Mouse (Mus musculus): ENCODE data around the gene Limch1. TPM values are rescaled to one million over a fixed set of nuclear protein-coding genes. Genes with fewer than 3 reads are reported as not detected.

Limch1 gene
- total and polyA plus RNA-seq, 3 experiments: 0.33 TPM; not detected in 2

DNA sequence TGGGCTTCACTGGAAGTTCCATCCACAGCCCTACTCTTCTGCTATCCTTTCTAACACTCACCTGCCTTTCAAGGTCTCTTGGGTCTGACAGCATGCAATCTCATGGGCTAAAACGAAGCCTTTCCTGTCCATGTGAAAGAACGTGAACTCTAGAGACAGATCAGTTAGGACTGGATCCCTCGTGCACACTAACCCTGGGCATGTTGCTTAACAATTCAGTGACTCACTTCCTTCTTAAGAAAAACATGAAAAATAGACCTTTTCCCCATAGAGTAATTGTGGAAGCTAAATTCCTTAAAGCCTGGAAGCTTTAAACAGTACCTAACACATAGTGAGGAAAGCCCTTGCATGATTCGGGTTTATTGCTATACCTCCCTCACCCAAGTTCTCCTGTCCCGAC, 345.2 kb downstream of the Limch1 start:
- H3K9me3 ChIP-seq (replicated peaks): peaks cover 43% of the 10 kb centered on the region
- H3K4me3 ChIP-seq (ENCODE audit: low read depth, low read length): no peak overlapping the region
- H3K4me1 ChIP-seq (ENCODE audit: insufficient read depth, low read depth, low read length): no peaks in the 10 kb centered on the region
- H3K36me3 ChIP-seq (replicated peaks): no peaks in the 10 kb centered on the region
- H3K27me3 ChIP-seq (ENCODE audit: insufficient read depth, low read length): no peaks in the 10 kb centered on the region
- TF ChIP-seq CTCF (IDR thresholded peaks at IDR 0.05; ENCODE audit: low read depth, low read length): no peak
- TF ChIP-seq GATA2 (IDR thresholded peaks at IDR 0.05; ENCODE audit: borderline replicate concordance, low read depth, low read length): no peak
- TF ChIP-seq GATA1 (IDR thresholded peaks at IDR 0.05; ENCODE audit: borderline replicate concordance, low read length): no peak
- TF ChIP-seq TAL1 (conservative IDR thresholded peaks at IDR 0.05; ENCODE audit: low read depth, low read length): no peak
- TF ChIP-seq POLR2AphosphoS5 (IDR thresholded peaks at IDR 0.05; ENCODE audit: insufficient replicate concordance, low read depth, low read length): no peak
- ATAC-seq (ENCODE audit: extremely low read depth, insufficient number of reproducible peaks, low FRiP score, poor library complexity, severe bottlenecking) (no peak), DNase-seq (ENCODE audit: low spot score) (no peak)

DNA sequence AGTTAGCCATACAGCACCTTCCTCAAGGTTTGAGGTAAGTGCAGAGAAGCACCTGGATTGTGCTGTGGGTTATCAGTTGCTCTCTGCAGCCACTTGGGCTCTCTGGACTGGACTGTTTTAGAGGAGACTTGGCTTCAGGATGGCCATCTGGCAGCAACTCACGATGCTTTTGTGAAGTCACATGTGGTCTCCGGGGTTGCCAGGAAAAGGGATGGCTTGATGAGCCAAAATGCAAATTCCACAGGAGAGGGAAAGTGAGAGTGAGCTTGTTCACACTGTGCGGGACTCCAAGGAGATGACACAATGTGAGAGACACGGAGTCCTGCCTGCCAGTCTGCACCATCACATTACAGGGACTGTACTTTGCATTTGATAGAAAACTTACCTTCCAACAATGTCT, 346.1 kb downstream of the Limch1 start:
- ATAC-seq (ENCODE audit: extremely low read depth, insufficient number of reproducible peaks, low FRiP score, poor library complexity, severe bottlenecking) (no peak), DNase-seq (ENCODE audit: low spot score) (no peak)
- Histone ChIP-seq H3K27me3 (ENCODE audit: insufficient read depth, low read length) (no peaks in the 10 kb centered on the region), H3K4me3 (ENCODE audit: low read depth, low read length) (no peak overlapping the region), H3K36me3 (replicated peaks) (no peaks in the 10 kb centered on the region), H3K9me3 (replicated peaks) (peaks cover 49% of the 10 kb centered on the region), H3K4me1 (ENCODE audit: insufficient read depth, low read depth, low read length) (no peaks in the 10 kb centered on the region)
- no peak for TF ChIP-seq CTCF (IDR thresholded peaks at IDR 0.05; ENCODE audit: low read depth, low read length)

DNA sequence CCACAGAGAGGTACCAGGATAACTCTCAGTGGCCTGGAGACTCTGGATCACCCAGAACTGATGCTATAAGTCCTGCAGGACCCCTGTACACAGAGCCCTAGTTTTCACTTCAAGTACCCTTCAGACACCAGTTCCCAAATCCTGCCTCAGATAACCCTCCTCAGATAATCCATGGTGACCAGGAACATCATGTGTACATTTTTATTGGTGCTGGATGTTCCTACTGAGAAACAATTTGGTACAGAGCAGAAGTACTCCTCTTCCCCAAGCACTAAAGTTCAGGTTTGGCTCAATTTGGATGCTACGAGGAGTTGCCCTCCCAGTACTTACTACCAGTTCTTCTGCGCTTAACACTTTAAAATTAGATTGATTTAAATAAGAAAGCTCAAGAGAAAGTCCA, 348.4 kb downstream of the Limch1 start:
- H3K9me3 ChIP-seq (replicated peaks): peaks cover 52% of the 10 kb centered on the region
- no peak for DNase-seq (ENCODE audit: low spot score)
- H3K27me3 ChIP-seq (ENCODE audit: insufficient read depth, low read length): no peaks in the 10 kb centered on the region
- TF ChIP-seq TAL1 (conservative IDR thresholded peaks at IDR 0.05; ENCODE audit: low read depth, low read length) (no peak), POLR2AphosphoS5 (IDR thresholded peaks at IDR 0.05; ENCODE audit: insufficient replicate concordance, low read depth, low read length) (no peak), GATA2 (IDR thresholded peaks at IDR 0.05; ENCODE audit: borderline replicate concordance, low read depth, low read length) (no peak), GATA1 (IDR thresholded peaks at IDR 0.05; ENCODE audit: borderline replicate concordance, low read length) (no peak), CTCF (IDR thresholded peaks at IDR 0.05; ENCODE audit: low read depth, low read length) (no peak)
- no peak for ATAC-seq (ENCODE audit: extremely low read depth, insufficient number of reproducible peaks, low FRiP score, poor library complexity, severe bottlenecking)
- H3K4me3 ChIP-seq (ENCODE audit: low read depth, low read length): no peak overlapping the region
- H3K4me1 ChIP-seq (ENCODE audit: insufficient read depth, low read depth, low read length): no peaks in the 10 kb centered on the region
- no peaks in the 10 kb centered on the region for H3K36me3 ChIP-seq (replicated peaks)

DNA sequence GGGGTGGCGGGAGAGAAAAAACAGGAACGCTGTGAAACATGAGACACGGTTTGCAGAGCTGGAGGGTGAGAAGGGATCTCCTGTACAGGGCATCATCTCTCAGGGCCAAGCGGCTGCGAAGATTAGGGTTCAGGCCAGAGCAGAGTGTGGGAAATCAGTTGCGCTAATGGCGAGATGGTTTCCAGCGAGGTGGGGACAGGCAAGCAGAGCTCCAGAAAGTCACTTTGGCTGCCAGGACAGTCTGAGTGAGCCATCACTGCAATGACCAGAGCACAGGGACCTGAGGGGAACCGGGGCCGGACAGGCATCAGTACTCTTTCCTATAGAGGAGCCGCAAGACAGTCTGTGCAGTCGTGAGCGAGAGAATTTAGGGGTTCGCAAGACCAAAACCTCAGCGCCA, 349.5 kb downstream of the Limch1 start:
- no peak for DNase-seq (ENCODE audit: low spot score)
- TF ChIP-seq CTCF (IDR thresholded peaks at IDR 0.05; ENCODE audit: low read depth, low read length): no peak
- no peak for TF ChIP-seq TAL1 (conservative IDR thresholded peaks at IDR 0.05; ENCODE audit: low read depth, low read length)
- no peak for TF ChIP-seq POLR2AphosphoS5 (IDR thresholded peaks at IDR 0.05; ENCODE audit: insufficient replicate concordance, low read depth, low read length)
- no peak for TF ChIP-seq GATA2 (IDR thresholded peaks at IDR 0.05; ENCODE audit: borderline replicate concordance, low read depth, low read length)
- TF ChIP-seq GATA1 (IDR thresholded peaks at IDR 0.05; ENCODE audit: borderline replicate concordance, low read length): no peak

DNA sequence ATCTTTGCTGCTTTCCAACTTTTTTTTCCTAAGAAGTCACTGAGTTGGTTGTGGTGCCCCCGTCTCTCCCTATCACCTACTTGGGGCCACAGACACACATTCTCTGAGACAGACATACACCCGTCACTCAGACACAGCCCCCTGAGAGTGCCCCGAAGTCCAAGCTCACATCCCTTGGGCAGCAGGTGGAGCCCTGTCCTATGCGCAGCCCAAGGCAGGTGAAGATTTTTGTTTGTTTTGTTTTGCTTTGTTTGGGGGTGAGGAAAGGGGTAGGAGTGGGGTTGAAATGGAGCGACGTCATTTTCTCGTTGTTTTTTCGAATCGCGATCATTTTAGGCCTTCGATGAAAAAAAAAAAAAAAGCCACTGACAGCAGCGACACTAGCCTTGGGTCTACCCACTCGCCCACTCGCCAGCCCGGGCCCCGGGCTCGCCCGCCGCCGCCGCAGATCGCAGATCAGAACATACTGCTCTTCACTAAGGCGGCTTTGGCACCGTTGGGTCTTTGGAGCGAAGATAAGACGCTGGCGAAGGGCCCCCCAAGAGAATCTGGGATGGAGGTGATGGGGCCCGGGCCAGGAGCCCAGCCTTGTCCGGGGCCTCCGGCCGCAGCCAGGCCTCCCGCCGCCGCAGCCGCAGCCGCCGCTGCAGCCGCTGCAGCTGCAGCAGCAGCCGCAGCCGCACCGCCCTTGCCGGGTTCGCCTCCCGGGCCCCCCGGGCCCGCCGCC, 350.2 kb downstream of the Limch1 start:
- peaks cover 54% of the 10 kb centered on the region for H3K9me3 ChIP-seq (replicated peaks)
- DNase-seq (ENCODE audit: low spot score) (no peak), ATAC-seq (ENCODE audit: extremely low read depth, insufficient number of reproducible peaks, low FRiP score, poor library complexity, severe bottlenecking) (no peak)
- H3K27me3 ChIP-seq (ENCODE audit: insufficient read depth, low read length): no peaks in the 10 kb centered on the region
- no peaks in the 10 kb centered on the region for H3K36me3 ChIP-seq (replicated peaks)
- no peak for TF ChIP-seq GATA1 (IDR thresholded peaks at IDR 0.05; ENCODE audit: borderline replicate concordance, low read length)
- TF ChIP-seq POLR2AphosphoS5 (IDR thresholded peaks at IDR 0.05; ENCODE audit: insufficient replicate concordance, low read depth, low read length): no peak
- TF ChIP-seq CTCF (IDR thresholded peaks at IDR 0.05; ENCODE audit: low read depth, low read length): no peak
- TF ChIP-seq TAL1 (conservative IDR thresholded peaks at IDR 0.05; ENCODE audit: low read depth, low read length): no peak
- no peak for TF ChIP-seq GATA2 (IDR thresholded peaks at IDR 0.05; ENCODE audit: borderline replicate concordance, low read depth, low read length)
- no peak overlapping the region for H3K4me3 ChIP-seq (ENCODE audit: low read depth, low read length)
- no peaks in the 10 kb centered on the region for H3K4me1 ChIP-seq (ENCODE audit: insufficient read depth, low read depth, low read length)

More for the DNA sequence above, 349.5 kb downstream of the Limch1 start:
- no peak for ATAC-seq (ENCODE audit: extremely low read depth, insufficient number of reproducible peaks, low FRiP score, poor library complexity, severe bottlenecking)
- Histone ChIP-seq H3K36me3 (replicated peaks) (no peaks in the 10 kb centered on the region), H3K9me3 (replicated peaks) (peaks cover 55% of the 10 kb centered on the region), H3K27me3 (ENCODE audit: insufficient read depth, low read length) (no peaks in the 10 kb centered on the region), H3K4me1 (ENCODE audit: insufficient read depth, low read depth, low read length) (no peaks in the 10 kb centered on the region), H3K4me3 (ENCODE audit: low read depth, low read length) (no peak overlapping the region)

DNA sequence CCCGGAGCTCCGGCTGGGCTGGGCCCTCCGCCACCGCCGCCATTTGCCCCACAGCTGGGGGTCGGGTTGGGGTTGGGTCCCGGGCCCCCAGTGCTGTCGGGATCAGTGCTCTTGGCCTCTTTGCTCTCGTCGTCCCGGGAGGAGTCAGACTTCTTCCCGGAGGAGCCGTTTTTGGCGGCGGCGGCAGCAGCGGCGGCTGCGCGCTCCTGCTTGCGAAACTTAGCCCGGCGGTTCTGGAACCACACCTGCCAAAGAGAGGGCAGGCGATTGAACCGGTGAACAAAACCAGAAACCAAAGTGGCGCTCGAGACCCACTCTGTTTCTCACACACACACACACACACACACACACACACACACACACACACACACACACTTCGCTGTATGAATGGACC, 350.7 kb downstream of the Limch1 start:
- peaks cover 59% of the 10 kb centered on the region for H3K9me3 ChIP-seq (replicated peaks)
- TF ChIP-seq CTCF (IDR thresholded peaks at IDR 0.05; ENCODE audit: low read depth, low read length) (no peak), POLR2AphosphoS5 (IDR thresholded peaks at IDR 0.05; ENCODE audit: insufficient replicate concordance, low read depth, low read length) (no peak)
- ATAC-seq (ENCODE audit: extremely low read depth, insufficient number of reproducible peaks, low FRiP score, poor library complexity, severe bottlenecking): no peak
- no peaks in the 10 kb centered on the region for H3K27me3 ChIP-seq (ENCODE audit: insufficient read depth, low read length)
- H3K4me1 ChIP-seq (ENCODE audit: insufficient read depth, low read depth, low read length): no peaks in the 10 kb centered on the region
- H3K4me3 ChIP-seq (ENCODE audit: low read depth, low read length): no peak overlapping the region
- no peaks in the 10 kb centered on the region for H3K36me3 ChIP-seq (replicated peaks)
- no peak for DNase-seq (ENCODE audit: low spot score)
